Mouse (Mus musculus) heart, adult 2 months (tissue): ENCODE results near the gene Tceal6.

Experiments used
- CTCF ChIP-seq: fragments of 200-600 bp; IDR thresholded peaks from 2 replicates; pipeline ENCODE4 v1.8.1; 2022; ENCODE audit warnings: antibody characterized with exemption, mild to moderate bottlenecking, moderate library complexity
- EP300 ChIP-seq: fragments of 200-500 bp; IDR thresholded peaks from 2 replicates; pipeline ENCODE4 v1.6.1; 2011; ENCODE audit warnings: low read depth, low read length, control low read depth; ENCODE audit not compliant: insufficient read depth
- POLR2A ChIP-seq: fragments of 200-500 bp; IDR thresholded peaks from 2 replicates; pipeline ENCODE4 v1.6.1; 2011; ENCODE audit warnings: mild to moderate bottlenecking, low read depth, low read length, control low read depth; ENCODE audit not compliant: insufficient read depth

- no peak for TF ChIP-seq POLR2A
- no peak for TF ChIP-seq CTCF
- no peak for TF ChIP-seq EP300
Observed at GRCm38 (mm10) chrX:135210436-135211221, at the start of gene Tceal6.
